Mouse (Mus musculus): ENCODE results near the gene Naaladl1. TPM values are rescaled to one million over a fixed set of nuclear protein-coding genes. Genes with fewer than 3 reads are reported as not detected.
A peak's percentile ranks its signal among the peaks of the same experiment; 100 is the strongest.

Gene Naaladl1
- total RNA-seq (2012; rRNA removed) (0.20 and 0.35 TPM in 2 replicates), polyA plus RNA-seq (2012; ENCODE audit: insufficient read depth in 1 of 2, insufficient read length in 2 of 2, low read depth in 1 of 2, low replicate concordance in 2 of 2, missing spikeins in 1 of 2) (1 to 10 TPM in 1 of 2 experiments, not detected in 1; 1.7 TPM)

- H3K4me1 ChIP-seq (ENCODE audit: control insufficient read depth in 1 of 2, insufficient read depth in 2 of 2, low read length in 2 of 2): peaks cover 24 to 33% of the 10 kb centered on the region in 2 experiments
- no peaks in the 10 kb centered on the region for H3K27me3 ChIP-seq (ENCODE audit: control insufficient read depth in 1 of 2, insufficient read depth in 2 of 2, low read length in 2 of 2)
- H3K9ac ChIP-seq (ENCODE audit: control insufficient read depth, low read depth, low read length, poor library complexity, severe bottlenecking): 0 out of 2 replicates have a peak within 1 kb of the TSS, but pooled peaks have one; percentile 4
- H3K9me3 ChIP-seq (replicated peaks; ENCODE audit: insufficient read depth, low read length): no peaks in the 10 kb centered on the region
- TF ChIP-seq HCFC1 (IDR thresholded peaks at IDR 0.05; ENCODE audit: low read depth, low read length): no peak
- TF ChIP-seq MYC (IDR thresholded peaks at IDR 0.05; ENCODE audit: low read depth, low read length): no peak
- TF ChIP-seq CHD1 (IDR thresholded peaks at IDR 0.05; ENCODE audit: low read depth, low read length): no peak
- no peak for TF ChIP-seq JUND (IDR thresholded peaks at IDR 0.05; ENCODE audit: low read depth, low read length)
- TF ChIP-seq EP300 (IDR thresholded peaks at IDR 0.05; ENCODE audit: low read depth in 1 of 2, low read length in 2 of 2): no peak
- no peak for TF ChIP-seq ZKSCAN1 (IDR thresholded peaks at IDR 0.05; ENCODE audit: low read depth, low read length)
- TF ChIP-seq USF1 (IDR thresholded peaks at IDR 0.05; ENCODE audit: low read depth, low read length): no peak
- TF ChIP-seq CHD2 (IDR thresholded peaks at IDR 0.05; ENCODE audit: low read length): no peak
- no peak for TF ChIP-seq GATA1 (IDR thresholded peaks at IDR 0.05; ENCODE audit: low read depth, low read length)
- TF ChIP-seq TCF12 (IDR thresholded peaks at IDR 0.05; ENCODE audit: low read depth, low read length): no peak
- no peak for TF ChIP-seq RAD21 (IDR thresholded peaks at IDR 0.05; ENCODE audit: low read depth, low read length)
- TF ChIP-seq ELF1 (IDR thresholded peaks at IDR 0.05; ENCODE audit: low read depth, low read length): no peak
- TF ChIP-seq MAFK (IDR thresholded peaks at IDR 0.05; ENCODE audit: borderline replicate concordance, low read depth, low read length): no peak
- TF ChIP-seq KAT2A (conservative IDR thresholded peaks at IDR 0.05; ENCODE audit: low read depth, low read length): no peak
- TF ChIP-seq CTCF (IDR thresholded peaks at IDR 0.05 in 2 of 3, conservative IDR thresholded peaks at IDR 0.05 in 1 of 3; ENCODE audit: control insufficient read depth in 1 of 3, insufficient read depth in 1 of 3, low read depth in 2 of 3, low read length in 3 of 3, poor library complexity in 1 of 3, severe bottlenecking in 1 of 3): no peak
- TF ChIP-seq TBP (IDR thresholded peaks at IDR 0.05; ENCODE audit: low read depth, low read length): no peak
- no peak for TF ChIP-seq ZC3H11A (IDR thresholded peaks at IDR 0.05; ENCODE audit: low read depth, low read length)
- no peak for TF ChIP-seq MXI1 (IDR thresholded peaks at IDR 0.05; ENCODE audit: low read depth, low read length)
- TF ChIP-seq MAZ (IDR thresholded peaks at IDR 0.05; ENCODE audit: low read depth, low read length): no peak
- H3K79me2 ChIP-seq (ENCODE audit: control insufficient read depth, insufficient read depth, low read length, poor library complexity): no peaks in the 10 kb centered on the region
- H3K4me3 ChIP-seq (ENCODE audit: control insufficient read depth in 1 of 2, insufficient read depth in 1 of 2, low read depth in 2 of 2, low read length in 2 of 2): no peak within 1 kb of the TSS
- peaks cover 0 to 32% of the 10 kb centered on the region in 2 experiments; a peak in 2 of 4 replicates for H3K36me3 ChIP-seq (ENCODE audit: control insufficient read depth in 1 of 2, insufficient read depth in 2 of 2, low read length in 2 of 2)
- H3K27ac ChIP-seq (ENCODE audit: control insufficient read depth, low read depth, low read length): peak within 1 kb of the TSS; percentile 82
- DNase-seq (ENCODE audit: low read depth, low spot score): no peak
These were observed at the start of gene Naaladl1 for GRCm38 (mm10) chr19:6105586-6105985. Gene Naaladl1, plus strand, starts transcription at chr19:6105782.

- Histone ChIP-seq H3K36me3 (ENCODE audit: control insufficient read depth in 1 of 2, insufficient read depth in 2 of 2, low read length in 2 of 2) (peaks cover 8 to 18% of the 10 kb centered on the region in 2 experiments), H3K9ac (ENCODE audit: control insufficient read depth, low read depth, low read length, poor library complexity, severe bottlenecking) (peak overlapping the region; percentile 96)
- TF ChIP-seq ZKSCAN1 (IDR thresholded peaks at IDR 0.05; ENCODE audit: low read depth, low read length) (no peak), MEF2A (IDR thresholded peaks at IDR 0.05; ENCODE audit: extremely low read depth, insufficient replicate concordance, low read depth, low read length, poor library complexity, severe bottlenecking) (no peak), ELF1 (IDR thresholded peaks at IDR 0.05; ENCODE audit: low read depth, low read length) (no peak), EP300 (IDR thresholded peaks at IDR 0.05; ENCODE audit: low read depth in 1 of 2, low read length in 2 of 2) (no peak), CHD1 (IDR thresholded peaks at IDR 0.05; ENCODE audit: low read depth, low read length) (no peak), ZNF384 (IDR thresholded peaks at IDR 0.05; ENCODE audit: low read depth, low read length) (no peak), KAT2A (conservative IDR thresholded peaks at IDR 0.05; ENCODE audit: low read depth, low read length) (no peak), GATA1 (IDR thresholded peaks at IDR 0.05; ENCODE audit: low read depth, low read length) (no peak), SIN3A (IDR thresholded peaks at IDR 0.05; ENCODE audit: low read length) (no peak), RAD21 (IDR thresholded peaks at IDR 0.05; ENCODE audit: low read depth, low read length) (no peak), USF2 (IDR thresholded peaks at IDR 0.05; ENCODE audit: borderline replicate concordance in 1 of 2, insufficient read depth in 1 of 2, low read depth in 1 of 2, low read length in 2 of 2) (no peak)
These were observed 48.9 kb upstream of the Naaladl1 start for GRCm38 (mm10) chr19:6056696-6057095.

More at GRCm38 (mm10) chr19:6056696-6057095, 48.9 kb upstream of the Naaladl1 start:
- peak overlapping the region; percentile 95 for H3K4me3 ChIP-seq (ENCODE audit: control insufficient read depth in 1 of 2, insufficient read depth in 1 of 2, low read depth in 2 of 2, low read length in 2 of 2)
- peaks cover 39% of the 10 kb centered on the region for H3K79me2 ChIP-seq (ENCODE audit: control insufficient read depth, insufficient read depth, low read length, poor library complexity)
- H3K9me3 ChIP-seq (replicated peaks; ENCODE audit: insufficient read depth, low read length): no peaks in the 10 kb centered on the region
- H3K4me1 ChIP-seq (ENCODE audit: control insufficient read depth in 1 of 2, insufficient read depth in 2 of 2, low read length in 2 of 2): peaks cover 0 to 10% of the 10 kb centered on the region in 2 experiments; a peak in 1 of 4 replicates
- no peak for DNase-seq (ENCODE audit: low read depth, low spot score)
- no peaks in the 10 kb centered on the region for H3K27me3 ChIP-seq (ENCODE audit: control insufficient read depth in 1 of 2, insufficient read depth in 2 of 2, low read length in 2 of 2)
- H3K27ac ChIP-seq (ENCODE audit: control insufficient read depth, low read depth, low read length): no peak overlapping the region
